Mouse (Mus musculus): Measurements from ENCODE around the gene Ankfy1. TPM values are rescaled to one million over a fixed set of nuclear protein-coding genes. Genes with fewer than 3 reads are reported as not detected.
A peak's percentile ranks its signal among the peaks of the same experiment; 100 is the strongest.

The Ankfy1 gene
- polyA plus RNA-seq, 1 experiment from 2014 or later, result 29.5 TPM

DNA sequence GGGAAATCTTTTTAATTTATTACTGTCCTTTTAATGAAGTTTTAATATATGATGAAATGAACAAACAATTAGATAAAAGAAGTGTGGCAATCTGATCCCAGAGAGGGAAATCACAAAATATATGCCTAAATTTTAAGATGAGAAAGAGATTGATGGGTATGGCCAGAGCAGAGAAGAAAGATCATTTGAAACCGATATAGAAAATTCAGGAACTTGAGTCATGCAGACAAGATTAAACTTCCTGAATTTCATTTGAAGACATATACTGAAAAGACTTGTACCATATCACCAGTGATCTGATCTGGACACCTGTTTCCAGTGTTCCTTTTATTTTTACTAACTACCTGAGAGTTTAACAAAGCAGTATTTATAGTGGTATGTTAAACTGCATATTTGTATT lies 17.4 kb upstream of the Ankfy1 start:
- no peaks in the 10 kb centered on the region for H3K9me3 ChIP-seq (replicated peaks; ENCODE audit: control insufficient read depth, low read length, poor library complexity, severe bottlenecking)
- no peaks in the 10 kb centered on the region for H3K27me3 ChIP-seq (ENCODE audit: control insufficient read depth, insufficient read depth, low read depth, low read length)
- ATAC-seq, result no peak
- H3K27ac ChIP-seq (ENCODE audit: low read length), result no peak overlapping the region
- no peak overlapping the region for H3K9ac ChIP-seq (ENCODE audit: low read depth, low read length)
- H3K4me3 ChIP-seq (ENCODE audit: low read depth, low read length), result no peak overlapping the region
- no peak overlapping the region for H3K4me2 ChIP-seq (ENCODE audit: low read length)
- WGBS, result 95% methylated on average over 1 of the region's 1 CpGs
- H3K36me3 ChIP-seq (ENCODE audit: control insufficient read depth, insufficient read depth, low read length), result no peaks in the 10 kb centered on the region
- no peaks in the 10 kb centered on the region for H3K4me1 ChIP-seq (ENCODE audit: control insufficient read depth, insufficient read depth, low read length)

DNA sequence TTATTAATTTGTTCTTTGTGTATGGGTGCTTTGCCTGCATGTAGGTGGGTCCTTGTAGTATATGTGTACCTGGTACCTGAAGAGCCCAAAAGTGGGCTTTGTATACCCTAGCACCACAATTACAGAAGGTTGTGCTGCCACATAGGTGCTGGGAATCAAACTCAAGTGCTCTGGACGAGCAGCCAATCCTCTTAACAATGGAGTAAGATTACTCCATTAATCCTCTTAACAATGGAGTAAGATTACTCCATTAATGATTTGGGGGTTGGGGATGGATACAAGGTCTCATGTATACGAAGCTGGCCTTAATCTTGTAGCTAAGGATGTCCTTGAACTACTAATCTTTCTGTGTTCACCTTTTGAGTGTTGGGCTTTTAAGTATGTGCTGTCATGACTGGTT lies 14.5 kb upstream of the Ankfy1 start:
- H3K9ac ChIP-seq (ENCODE audit: low read depth, low read length), result no peak overlapping the region
- ATAC-seq, result no peak

GRCm38 (mm10) chr11:72680726-72681125 lies 9.1 kb upstream of the Ankfy1 start:
- Histone ChIP-seq H3K27me3 (ENCODE audit: control insufficient read depth, insufficient read depth, low read depth, low read length) (no peaks in the 10 kb centered on the region), H3K4me1 (ENCODE audit: control insufficient read depth, insufficient read depth, low read length) (no peaks in the 10 kb centered on the region), H3K36me3 (ENCODE audit: control insufficient read depth, insufficient read depth, low read length) (0 out of 2 replicates have a peak, but pooled peaks cover 2% of the 10 kb centered on the region), H3K9me3 (replicated peaks; ENCODE audit: control insufficient read depth, low read length, poor library complexity, severe bottlenecking) (no peaks in the 10 kb centered on the region), H3K4me2 (ENCODE audit: low read length) (no peak overlapping the region), H3K9ac (ENCODE audit: low read depth, low read length) (no peak overlapping the region), H3K27ac (ENCODE audit: low read length) (no peak overlapping the region), H3K4me3 (ENCODE audit: low read depth, low read length) (no peak overlapping the region)
- no peak for ATAC-seq

More for the DNA sequence above, 14.5 kb upstream of the Ankfy1 start:
- H3K4me1 ChIP-seq (ENCODE audit: control insufficient read depth, insufficient read depth, low read length), result no peaks in the 10 kb centered on the region
- H3K9me3 ChIP-seq (replicated peaks; ENCODE audit: control insufficient read depth, low read length, poor library complexity, severe bottlenecking), result no peaks in the 10 kb centered on the region
- H3K27me3 ChIP-seq (ENCODE audit: control insufficient read depth, insufficient read depth, low read depth, low read length), result no peaks in the 10 kb centered on the region
- 18% methylated on average over 2 of the region's 2 CpGs for WGBS
- no peak overlapping the region for H3K27ac ChIP-seq (ENCODE audit: low read length)
- no peak overlapping the region for H3K4me2 ChIP-seq (ENCODE audit: low read length)
- H3K36me3 ChIP-seq (ENCODE audit: control insufficient read depth, insufficient read depth, low read length), result 0 out of 2 replicates have a peak, but pooled peaks cover 2% of the 10 kb centered on the region
- H3K4me3 ChIP-seq (ENCODE audit: low read depth, low read length), result no peak overlapping the region

DNA sequence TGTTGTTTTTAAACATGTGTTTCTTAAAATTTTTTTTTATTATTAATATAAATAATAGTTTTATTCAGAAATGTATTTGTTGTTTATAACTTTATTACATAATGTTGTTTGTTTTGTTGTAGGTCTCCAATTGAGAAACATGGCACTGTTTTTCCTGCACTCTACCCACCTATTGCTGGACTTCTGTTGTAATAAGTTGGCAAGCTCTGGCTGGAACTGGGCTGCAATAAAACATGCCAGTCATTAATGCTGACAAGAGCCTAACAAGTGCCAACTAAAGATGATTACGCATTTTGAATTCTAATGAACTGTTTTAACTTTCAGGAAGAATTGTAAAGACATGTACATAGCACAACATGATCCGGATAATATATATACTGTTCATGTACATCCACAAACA lies 6.4 kb upstream of the Ankfy1 start:
- H3K36me3 ChIP-seq (ENCODE audit: control insufficient read depth, insufficient read depth, low read length), result 0 out of 2 replicates have a peak, but pooled peaks cover 2% of the 10 kb centered on the region
- no peak overlapping the region for H3K9ac ChIP-seq (ENCODE audit: low read depth, low read length)
- WGBS, result 92% methylated on average over 2 of the region's 2 CpGs
- no peaks in the 10 kb centered on the region for H3K4me1 ChIP-seq (ENCODE audit: control insufficient read depth, insufficient read depth, low read length)
- H3K27me3 ChIP-seq (ENCODE audit: control insufficient read depth, insufficient read depth, low read depth, low read length), result no peaks in the 10 kb centered on the region
- ATAC-seq, result no peak
- no peak overlapping the region for H3K27ac ChIP-seq (ENCODE audit: low read length)
- H3K9me3 ChIP-seq (replicated peaks; ENCODE audit: control insufficient read depth, low read length, poor library complexity, severe bottlenecking), result no peaks in the 10 kb centered on the region
- H3K4me2 ChIP-seq (ENCODE audit: low read length), result no peak overlapping the region
- H3K4me3 ChIP-seq (ENCODE audit: low read depth, low read length), result no peak overlapping the region

GRCm38 (mm10) chr11:72686697-72687096 lies 3.1 kb upstream of the Ankfy1 start:
- no peak for ATAC-seq
- Histone ChIP-seq H3K9ac (ENCODE audit: low read depth, low read length) (no peak overlapping the region), H3K4me3 (ENCODE audit: low read depth, low read length) (no peak overlapping the region), H3K4me1 (ENCODE audit: control insufficient read depth, insufficient read depth, low read length) (peaks cover 15% of the 10 kb centered on the region), H3K4me2 (ENCODE audit: low read length) (no peak overlapping the region), H3K36me3 (ENCODE audit: control insufficient read depth, insufficient read depth, low read length) (no peaks in the 10 kb centered on the region), H3K27ac (ENCODE audit: low read length) (no peak overlapping the region), H3K9me3 (replicated peaks; ENCODE audit: control insufficient read depth, low read length, poor library complexity, severe bottlenecking) (no peaks in the 10 kb centered on the region), H3K27me3 (ENCODE audit: control insufficient read depth, insufficient read depth, low read depth, low read length) (no peaks in the 10 kb centered on the region)

DNA sequence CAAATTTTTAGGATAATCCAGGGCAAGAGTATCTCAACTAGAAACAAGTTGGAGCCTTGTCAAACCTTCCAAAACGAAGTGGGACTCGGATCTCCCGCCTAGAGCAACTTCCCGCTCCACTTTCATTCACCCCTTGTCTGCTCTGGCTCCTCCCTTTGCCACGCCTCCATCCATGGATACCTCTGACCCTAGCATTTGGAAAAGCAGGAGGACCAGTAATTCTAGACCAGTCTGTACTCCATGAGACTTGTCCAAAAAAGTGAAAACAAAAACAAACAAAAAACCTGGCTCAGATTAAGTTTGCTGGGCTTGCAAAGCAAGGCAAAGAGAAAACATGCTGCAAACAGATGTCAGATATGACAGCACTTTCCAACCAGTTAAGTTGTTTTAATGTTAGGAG lies 1.6 kb upstream of the Ankfy1 start:
- WGBS, result 6% methylated on average over 5 of the region's 5 CpGs
- Histone ChIP-seq H3K36me3 (ENCODE audit: control insufficient read depth, insufficient read depth, low read length) (no peaks in the 10 kb centered on the region), H3K4me2 (ENCODE audit: low read length) (no peak overlapping the region), H3K4me1 (ENCODE audit: control insufficient read depth, insufficient read depth, low read length) (peaks cover 26% of the 10 kb centered on the region), H3K27me3 (ENCODE audit: control insufficient read depth, insufficient read depth, low read depth, low read length) (no peaks in the 10 kb centered on the region), H3K9me3 (replicated peaks; ENCODE audit: control insufficient read depth, low read length, poor library complexity, severe bottlenecking) (no peaks in the 10 kb centered on the region), H3K4me3 (ENCODE audit: low read depth, low read length) (no peak overlapping the region), H3K9ac (ENCODE audit: low read depth, low read length) (no peak overlapping the region), H3K27ac (ENCODE audit: low read length) (no peak overlapping the region)
- no peak for ATAC-seq

DNA sequence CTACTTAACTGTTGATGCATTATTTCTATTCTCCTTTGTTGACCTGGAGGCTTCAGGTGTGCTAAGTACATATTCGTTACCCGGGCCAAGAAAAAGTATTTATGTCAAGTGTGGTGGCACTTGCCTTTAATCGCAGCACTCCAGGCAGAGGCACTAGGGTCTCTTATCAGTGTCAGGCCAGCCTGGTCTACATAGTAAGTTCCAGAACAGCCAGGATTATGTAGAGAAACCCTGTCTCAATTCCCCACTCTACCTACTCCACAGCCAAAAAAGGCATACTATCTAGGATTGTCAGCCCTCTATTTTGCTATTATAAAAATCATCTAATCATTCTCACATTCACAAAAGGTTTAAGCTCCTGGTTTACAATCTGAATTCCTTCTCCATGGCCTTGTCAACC lies 691 bp upstream of the Ankfy1 start:
- no peak for ATAC-seq
- H3K4me2 ChIP-seq (ENCODE audit: low read length), result peak overlapping the region; percentile 73
- 82% methylated on average over 3 of the region's 3 CpGs for WGBS
- no peak overlapping the region for H3K27ac ChIP-seq (ENCODE audit: low read length)
- H3K27me3 ChIP-seq (ENCODE audit: control insufficient read depth, insufficient read depth, low read depth, low read length), result no peaks in the 10 kb centered on the region
- H3K9ac ChIP-seq (ENCODE audit: low read depth, low read length), result peak overlapping the region; percentile 86
- H3K9me3 ChIP-seq (replicated peaks; ENCODE audit: control insufficient read depth, low read length, poor library complexity, severe bottlenecking), result no peaks in the 10 kb centered on the region
- H3K4me3 ChIP-seq (ENCODE audit: low read depth, low read length), result peak overlapping the region; percentile 86
- peaks cover 31% of the 10 kb centered on the region for H3K4me1 ChIP-seq (ENCODE audit: control insufficient read depth, insufficient read depth, low read length)
- no peaks in the 10 kb centered on the region for H3K36me3 ChIP-seq (ENCODE audit: control insufficient read depth, insufficient read depth, low read length)

DNA sequence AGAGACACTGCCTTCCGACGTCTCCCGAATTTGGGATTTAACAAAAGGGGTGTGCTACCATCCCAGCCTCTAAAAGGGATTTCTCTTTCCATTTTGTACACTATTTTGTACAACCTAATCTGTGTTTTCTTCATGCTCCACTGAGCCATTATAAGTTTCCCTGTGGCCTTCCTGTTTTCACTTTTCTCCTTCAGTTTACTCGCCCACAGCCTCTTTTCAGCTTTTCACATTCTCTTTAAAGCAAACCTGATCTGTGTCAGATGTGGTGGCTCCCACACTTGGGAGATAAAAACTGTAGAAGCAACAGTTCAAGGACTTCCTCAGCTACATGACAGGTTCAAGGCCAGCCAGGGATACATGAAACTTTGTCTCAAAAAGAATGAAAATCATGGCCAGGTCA lies 2.5 kb downstream of the Ankfy1 start:
- H3K36me3 ChIP-seq (ENCODE audit: control insufficient read depth, insufficient read depth, low read length), result no peaks in the 10 kb centered on the region
- no peak overlapping the region for H3K4me3 ChIP-seq (ENCODE audit: low read depth, low read length)
- no peak overlapping the region for H3K27ac ChIP-seq (ENCODE audit: low read length)
- H3K9me3 ChIP-seq (replicated peaks; ENCODE audit: control insufficient read depth, low read length, poor library complexity, severe bottlenecking), result no peaks in the 10 kb centered on the region
- no peak overlapping the region for H3K4me2 ChIP-seq (ENCODE audit: low read length)
- H3K9ac ChIP-seq (ENCODE audit: low read depth, low read length), result no peak overlapping the region
- no peaks in the 10 kb centered on the region for H3K27me3 ChIP-seq (ENCODE audit: control insufficient read depth, insufficient read depth, low read depth, low read length)
- H3K4me1 ChIP-seq (ENCODE audit: control insufficient read depth, insufficient read depth, low read length), result peaks cover 31% of the 10 kb centered on the region
- 86% methylated on average over 4 of the region's 4 CpGs for WGBS
- ATAC-seq, result no peak

- Histone ChIP-seq H3K4me2 (ENCODE audit: low read length) (no peak overlapping the region), H3K27me3 (ENCODE audit: control insufficient read depth, insufficient read depth, low read depth, low read length) (no peaks in the 10 kb centered on the region), H3K36me3 (ENCODE audit: control insufficient read depth, insufficient read depth, low read length) (no peaks in the 10 kb centered on the region), H3K4me3 (ENCODE audit: low read depth, low read length) (no peak overlapping the region), H3K9me3 (replicated peaks; ENCODE audit: control insufficient read depth, low read length, poor library complexity, severe bottlenecking) (no peaks in the 10 kb centered on the region), H3K9ac (ENCODE audit: low read depth, low read length) (no peak overlapping the region), H3K4me1 (ENCODE audit: control insufficient read depth, insufficient read depth, low read length) (peaks cover 26% of the 10 kb centered on the region), H3K27ac (ENCODE audit: low read length) (no peak overlapping the region)
- WGBS, result 90% methylated on average over 3 of the region's 3 CpGs
- ATAC-seq, result no peak
These were observed 5.2 kb downstream of the Ankfy1 start for GRCm38 (mm10) chr11:72695025-72695424.

Measured in midbrain, embryonic 16.5 days (tissue).